Mouse (Mus musculus) MEL-GATA-1-ER (cell line): ENCODE measurements around the gene Sidt2.

ENCODE experiments used
- DNase-seq: peaks from one replicate; pipeline ENCODE4 v3.0.0-alpha.2; 2012; ENCODE audit warnings: low read depth; ENCODE audit errors: extremely low read depth

Sidt2 gene

DNA sequence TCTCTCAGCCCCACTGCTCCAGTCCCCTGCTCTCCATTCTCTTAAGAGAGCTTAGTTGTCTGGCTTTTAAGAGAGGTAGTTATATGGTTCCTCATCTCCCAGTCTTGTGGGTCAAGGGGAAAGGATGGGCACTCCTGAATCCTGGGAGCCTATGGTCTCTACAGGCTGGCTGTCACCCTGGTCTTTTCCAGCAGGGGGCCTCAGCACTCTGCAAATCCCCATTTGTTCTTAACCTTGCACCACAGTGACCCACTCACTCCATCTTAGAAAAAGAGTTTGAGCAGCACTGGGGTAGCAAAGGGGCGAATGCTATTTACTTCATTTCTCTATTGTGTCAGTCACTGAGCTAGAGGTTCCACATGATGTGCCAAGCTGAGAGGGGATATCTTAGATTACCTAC is 43.4 kb downstream of the Sidt2 start:
- no peak for DNase-seq

DNA sequence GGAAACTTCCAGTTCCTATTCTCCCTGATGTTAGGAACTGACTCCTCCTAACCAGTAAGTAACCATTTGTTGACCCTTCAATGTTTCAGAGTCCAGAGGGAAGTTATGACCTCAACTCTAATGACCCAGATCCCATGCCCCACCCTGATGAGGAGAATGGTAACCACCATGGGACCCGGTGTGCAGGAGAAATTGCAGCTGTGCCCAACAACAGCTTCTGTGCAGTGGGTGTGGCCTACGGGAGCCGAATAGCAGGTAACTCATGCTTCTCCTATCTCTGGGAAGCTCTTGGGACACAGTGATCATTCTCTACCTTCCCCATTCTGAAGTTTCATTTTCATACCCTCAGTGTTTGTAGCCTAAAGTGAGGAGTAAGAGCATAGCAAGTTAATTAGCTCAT is 44.1 kb downstream of the Sidt2 start:
- no peak for DNase-seq

DNA sequence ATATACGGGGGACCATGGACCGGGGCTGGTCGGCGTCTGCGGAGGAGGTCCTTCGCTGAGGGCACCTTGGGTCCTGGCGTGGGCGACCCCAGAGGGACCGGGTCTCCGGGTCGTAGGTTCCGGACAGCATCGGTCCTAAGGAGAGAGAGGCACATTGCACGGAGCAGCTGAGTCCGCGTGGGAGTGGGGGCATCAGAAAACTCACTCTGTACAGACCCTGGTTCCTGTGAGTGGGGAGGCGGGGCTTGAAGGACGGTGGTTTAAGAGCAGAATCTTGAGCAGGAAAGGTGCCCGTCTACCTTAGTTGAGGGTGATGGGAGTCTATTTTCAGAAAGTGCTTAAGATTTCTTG is 48.0 kb downstream of the Sidt2 start:
- no peak for DNase-seq

DNA sequence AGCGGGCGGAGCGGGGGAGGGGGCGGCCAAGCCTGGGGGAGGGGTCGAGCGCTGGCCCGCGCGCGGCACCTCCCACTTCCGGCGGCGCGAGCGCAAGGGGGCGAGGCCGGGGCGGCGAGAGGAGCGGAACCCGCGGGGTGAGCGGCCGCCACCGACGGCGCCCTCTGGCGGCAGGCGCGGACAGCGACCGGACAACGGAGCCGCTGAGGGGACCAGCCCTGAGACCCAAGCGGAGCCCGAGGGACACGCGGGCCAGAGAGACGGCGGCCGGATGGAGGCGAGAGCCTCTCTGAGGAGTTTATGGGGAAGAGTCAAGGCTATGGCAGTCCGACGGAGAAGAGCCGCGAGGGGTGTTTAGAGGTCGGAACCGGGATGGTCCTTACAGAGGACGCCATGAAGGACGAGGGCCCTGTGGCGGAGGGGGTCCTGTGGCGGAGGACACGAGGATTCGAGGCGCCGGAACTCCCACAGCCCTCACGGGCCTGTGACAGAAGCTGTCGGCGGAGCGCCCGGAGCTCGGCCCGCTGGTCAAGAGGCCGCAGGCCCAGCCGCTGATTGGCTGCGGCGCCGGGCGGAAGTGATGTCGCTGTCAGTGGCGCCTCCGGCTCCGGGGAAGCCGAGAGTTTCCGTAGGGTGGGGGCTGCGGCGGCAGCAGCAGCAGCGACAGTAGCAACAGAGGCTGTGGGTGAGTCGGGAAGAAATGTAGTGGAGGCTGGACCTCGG is 48.5 kb downstream of the Sidt2 start, which contains the start of the genes Pcsk7 and Rnf214:
TSS of gene Pcsk7 (plus strand) at position 143 of the 723 bp plus-strand sequence.
TSS of gene Rnf214 (minus strand) at position 557 of the 723 bp plus-strand sequence.
- DNase-seq, result peak; percentile 46

DNA sequence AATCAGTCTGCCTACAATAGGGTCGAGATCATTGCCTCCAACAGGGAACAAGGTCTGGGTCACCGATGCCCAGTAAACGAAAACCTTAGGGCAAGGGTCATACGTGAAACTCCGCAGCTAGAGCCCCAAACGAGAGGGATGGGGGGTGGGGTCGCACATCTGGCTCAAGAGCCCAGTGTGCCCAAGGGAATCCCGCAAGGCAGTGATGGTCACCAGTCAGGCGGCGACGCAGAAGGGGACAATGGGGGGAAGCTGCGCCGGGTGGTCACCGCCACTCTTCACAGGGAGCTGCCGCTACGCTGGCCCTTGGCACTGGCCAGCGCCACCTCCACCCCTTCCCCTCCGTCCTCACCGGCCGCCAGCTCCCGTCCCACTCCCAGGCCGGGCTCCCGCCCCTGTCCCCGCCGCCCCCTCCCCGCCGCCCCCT is 49.2 kb downstream of the Sidt2 start:
- no peak for DNase-seq

DNA sequence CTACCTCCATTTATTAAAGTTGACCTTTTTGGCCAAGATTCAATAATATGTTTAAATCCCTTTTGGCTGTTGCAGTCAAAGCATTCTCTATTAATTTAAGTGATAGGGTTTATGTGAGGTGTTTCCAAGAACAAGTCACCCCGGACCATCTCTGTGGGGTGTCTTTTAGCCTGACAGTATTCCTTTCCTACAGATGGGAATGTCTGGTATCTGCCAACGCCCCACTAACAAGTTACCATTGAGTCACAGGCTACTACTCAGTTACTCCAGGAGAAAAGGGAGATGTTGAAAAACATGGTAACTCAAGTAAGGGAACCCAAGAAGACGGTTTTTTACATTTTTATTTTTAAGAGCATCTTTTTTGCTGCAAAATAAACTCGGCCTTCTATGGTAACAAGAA is 49.9 kb downstream of the Sidt2 start:
- no peak for DNase-seq

DNA sequence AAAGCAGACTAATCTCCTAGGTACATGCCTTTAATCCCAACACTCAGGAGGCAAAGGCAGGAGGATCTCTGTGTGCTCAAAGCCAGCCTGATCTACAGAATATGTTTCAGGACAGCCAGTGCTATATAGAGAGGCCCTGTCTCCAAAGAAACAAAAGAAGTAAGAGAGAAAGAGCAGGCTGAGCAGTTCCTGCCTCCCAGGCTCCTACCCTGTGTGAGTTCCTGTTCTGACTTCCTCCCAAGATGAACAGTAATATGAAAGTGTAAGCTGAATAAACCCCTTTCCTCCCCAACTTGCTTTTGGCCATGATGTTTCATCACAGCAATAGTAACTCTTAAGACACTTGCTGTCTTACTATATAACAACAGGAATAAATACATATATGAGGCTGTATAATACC is 61.4 kb downstream of the Sidt2 start:
- DNase-seq, result no peak
